Mouse (Mus musculus) cortical plate, adult 2 months (tissue): ENCODE results near the gene Fgfr2.

Source experiments
- CTCF ChIP-seq: fragments of 200-500 bp; IDR thresholded peaks from 2 replicates; pipeline ENCODE4 v1.5.1; 2011; ENCODE audit warnings: mild to moderate bottlenecking, control low read depth, low read length; ENCODE audit not compliant: insufficient read depth; ENCODE audit errors: extremely low read depth
- POLR2A ChIP-seq: fragments of 200-500 bp; IDR thresholded peaks from 2 replicates; pipeline ENCODE4 v1.6.1; 2011; ENCODE audit warnings: mild to moderate bottlenecking, low read length, control low read depth; ENCODE audit not compliant: insufficient read depth; ENCODE audit errors: extremely low read depth

DNA sequence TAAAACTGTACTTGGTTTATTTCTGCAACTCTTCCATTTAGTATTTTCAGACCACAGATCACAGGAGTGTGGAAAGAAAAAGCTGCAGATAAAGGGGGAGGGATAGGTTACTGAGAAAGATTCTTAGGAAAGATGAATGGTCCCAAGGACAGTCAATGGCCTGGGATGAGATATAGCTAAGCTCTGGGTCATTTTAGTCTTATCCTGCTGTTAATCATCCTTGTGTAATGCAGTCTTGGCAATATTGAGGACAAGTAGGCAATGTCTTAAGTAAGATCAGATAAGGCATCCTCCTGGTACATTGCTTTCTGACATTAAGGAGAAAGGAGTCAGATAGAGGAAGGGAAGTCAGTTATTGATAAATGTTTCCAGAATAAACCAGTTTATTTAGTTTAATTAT, 1705.5 kb downstream of the Fgfr2 start:
- TF ChIP-seq CTCF (no peak), POLR2A (no peak)
